Mouse (Mus musculus) cerebellum, adult 2 months (tissue): ENCODE data around the gene Dot1l.

ENCODE experiments used
- CTCF ChIP-seq: fragments of 200-500 bp; IDR thresholded peaks from 2 replicates; pipeline ENCODE4 v1.5.1; 2011; ENCODE audit warnings: low read depth, mild to moderate bottlenecking, control low read depth, low read length, moderate library complexity, borderline replicate concordance; ENCODE audit not compliant: insufficient read depth
- POLR2A ChIP-seq: fragments of 200-500 bp; IDR thresholded peaks from 2 replicates; pipeline ENCODE4 v1.6.1; 2011; ENCODE audit warnings: low read length, control low read depth, borderline replicate concordance; ENCODE audit not compliant: insufficient read depth

- no peak for TF ChIP-seq POLR2A
- TF ChIP-seq CTCF, result no peak
Observed at GRCm38 (mm10) chr10:80777123-80777522, 22.1 kb downstream of the Dot1l start.
